In the genomic region with DNA sequence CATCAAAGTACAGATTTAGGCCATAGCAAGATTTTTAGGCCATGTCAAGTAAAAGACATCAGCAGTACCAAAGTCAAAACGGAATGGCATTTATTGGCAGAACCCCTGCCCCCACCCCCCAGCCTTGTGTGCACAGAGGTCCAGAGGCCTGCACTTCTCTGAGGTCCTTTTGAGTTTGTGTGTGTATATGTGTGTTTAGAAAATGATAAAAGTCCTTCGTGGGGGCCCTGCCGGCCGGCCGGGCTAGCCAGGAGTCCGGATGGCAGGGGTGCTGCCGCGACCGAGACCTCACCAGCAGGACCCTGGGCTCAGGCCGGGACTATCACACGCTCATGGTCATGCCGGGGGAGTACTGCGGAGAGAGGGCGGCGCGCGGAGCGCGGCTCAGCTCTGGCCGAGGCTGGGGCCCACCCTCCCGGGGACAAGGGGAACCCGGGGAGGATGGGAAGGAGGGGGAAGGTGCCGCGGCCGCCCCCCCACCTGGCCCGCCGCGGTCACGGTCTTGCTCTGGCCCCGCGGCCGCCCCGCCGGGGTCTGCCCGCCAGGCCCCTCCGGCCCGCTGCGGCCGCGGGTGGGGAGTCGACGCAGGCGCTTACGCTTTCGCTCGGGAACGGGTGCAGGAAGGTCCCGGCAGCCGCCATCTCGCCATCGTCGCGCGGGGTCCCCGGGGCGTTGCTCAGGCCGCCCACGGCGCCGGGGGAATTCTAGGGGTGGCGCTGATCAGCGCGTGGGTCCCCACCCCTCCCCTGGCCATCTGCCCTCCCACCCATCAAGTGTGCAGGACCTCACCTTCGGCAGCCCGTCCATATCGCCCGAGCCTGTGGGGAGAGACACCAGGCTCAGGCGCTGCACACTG, we compare ENCODE assay signal across 8 mouse cellular contexts. TPM values are rescaled to one million over a fixed set of nuclear protein-coding genes. Genes with fewer than 3 reads are reported as not detected.
DNase-seq lines count a peak whose midpoint lies in the region; ATAC-seq and TF ChIP-seq lines count a peak whose summit lies in the region.

No protein-coding gene starts in this region.

- H3K4me2 ChIP-seq in heart, embryonic 14.5 days (ENCODE audit: low read length): peak overlapping the region; percentile 91
- peak overlapping the region; percentile 70 for H3K4me2 ChIP-seq in hindbrain, embryonic 13.5 days
- H3K4me2 ChIP-seq in midbrain, embryonic 15.5 days: peak overlapping the region; percentile 59

- H3K9me3 ChIP-seq in heart, embryonic 14.5 days (ENCODE audit: control insufficient read depth, low read length): no peaks in the 10 kb centered on the region
- no peaks in the 10 kb centered on the region for H3K9me3 ChIP-seq in hindbrain, embryonic 13.5 days
- H3K9me3 ChIP-seq in midbrain, embryonic 15.5 days: no peaks in the 10 kb centered on the region

- H3K4me3 ChIP-seq in heart, embryonic 14.5 days (ENCODE audit: control insufficient read depth in 1 of 2, insufficient read depth in 1 of 2, low read depth in 1 of 2, low read length in 2 of 2): peak overlapping the region; percentile 54 to 56
- H3K4me3 ChIP-seq in cortical plate, adult 2 months (ENCODE audit: insufficient read depth, low read length): peak overlapping the region; percentile 3; the same call in 1 of the 2 replicates
- H3K4me3 ChIP-seq in hindbrain, embryonic 13.5 days: peak overlapping the region; percentile 41
- H3K4me3 ChIP-seq in midbrain, embryonic 15.5 days: peak overlapping the region; percentile 34

- TF ChIP-seq CTCF in cortical plate, adult 2 months (IDR thresholded peaks at IDR 0.05; ENCODE audit: extremely low read depth, insufficient read depth, low read length): no peak

- no peak for ATAC-seq in heart, embryonic 14.5 days (ENCODE audit: insufficient number of reproducible peaks, insufficient read depth, low FRiP score, low read depth)
- ATAC-seq in hindbrain, embryonic 13.5 days (ENCODE audit: low FRiP score): no peak
- no peak for ATAC-seq in midbrain, embryonic 15.5 days (replicated peaks)
- no peak for ATAC-seq in erythroblast, adult 5-6 weeks (replicated peaks; ENCODE audit: low FRiP score, poor library complexity, severe bottlenecking)

- peaks cover 33 to 62% of the 10 kb centered on the region in 2 experiments for H3K4me1 ChIP-seq in heart, embryonic 14.5 days (ENCODE audit: control insufficient read depth in 2 of 2, insufficient read depth in 2 of 2, low read length in 2 of 2)
- 0 out of 2 replicates have a peak, but pooled peaks cover 3% of the 10 kb centered on the region for H3K4me1 ChIP-seq in cortical plate, adult 2 months (ENCODE audit: control insufficient read depth, insufficient read depth, low read length)
- peaks cover 92% of the 10 kb centered on the region for H3K4me1 ChIP-seq in hindbrain, embryonic 13.5 days (replicated peaks)
- peaks cover 71% of the 10 kb centered on the region for H3K4me1 ChIP-seq in midbrain, embryonic 15.5 days

- H3K27me3 ChIP-seq in heart, embryonic 14.5 days (ENCODE audit: control insufficient read depth, insufficient read depth, low read length): no peaks in the 10 kb centered on the region
- peaks cover 15% of the 10 kb centered on the region for H3K27me3 ChIP-seq in hindbrain, embryonic 13.5 days
- H3K27me3 ChIP-seq in midbrain, embryonic 15.5 days (replicated peaks): no peaks in the 10 kb centered on the region

- H3K9ac ChIP-seq in heart, embryonic 14.5 days (ENCODE audit: low read length): peak overlapping the region; percentile 86
- H3K9ac ChIP-seq in hindbrain, embryonic 13.5 days: peak overlapping the region; percentile 80
- peak overlapping the region; percentile 43 for H3K9ac ChIP-seq in midbrain, embryonic 15.5 days

- TF ChIP-seq POLR2A in cortical plate, adult 2 months (IDR thresholded peaks at IDR 0.05; ENCODE audit: extremely low read depth, insufficient read depth, low read length): no peak

- 13% methylated on average over 60 of the region's 68 CpGs for WGBS in heart, embryonic 14.5 days
- WGBS in hindbrain, embryonic 13.5 days: 7% methylated on average over 67 of the region's 68 CpGs
- WGBS in midbrain, embryonic 15.5 days: 10% methylated on average over 59 of the region's 68 CpGs

- H3K27ac ChIP-seq in heart, embryonic 14.5 days (replicated peaks in 1 of 2; ENCODE audit: control insufficient read depth in 1 of 2, insufficient read depth in 1 of 2, low read depth in 2 of 2, low read length in 2 of 2): peak overlapping the region; percentile 9 to 29; a peak in 2 of 4 replicates
- no peak overlapping the region for H3K27ac ChIP-seq in cortical plate, adult 2 months (ENCODE audit: insufficient read depth, low read length)
- H3K27ac ChIP-seq in hindbrain, embryonic 13.5 days: peak overlapping the region; percentile 48
- H3K27ac ChIP-seq in midbrain, embryonic 15.5 days: peak overlapping the region; percentile 25; the same call in 1 of the 2 replicates

- no peak for DNase-seq in heart, adult 18-20 months
- no peak for DNase-seq in spleen, postnatal 36 days (ENCODE audit: low spot score in 2 of 2)
- no peak for DNase-seq in urinary bladder, postnatal 4 days (ENCODE audit: low spot score in 2 of 2)

- H3K36me3 ChIP-seq in heart, embryonic 14.5 days (ENCODE audit: control insufficient read depth, insufficient read depth, low read length): peaks cover 35% of the 10 kb centered on the region
- peaks cover 27% of the 10 kb centered on the region for H3K36me3 ChIP-seq in hindbrain, embryonic 13.5 days
- H3K36me3 ChIP-seq in midbrain, embryonic 15.5 days (replicated peaks): no peaks in the 10 kb centered on the region

RNA-seq across cellular contexts. Expression of a gene that starts 3.5 kb away (rescaled TPM):
- polyA plus RNA-seq in heart, embryonic 14.5 days (2014; fragmentation: Nextera tagmentation; extraction: Ambion mirVana): 59.5 and 69.8 TPM in 2 replicates
- total RNA-seq in heart, adult 18-20 months (2021): 10 to 100 TPM; 15.4 to 28.2 TPM
- 71.1 and 77.2 TPM in 2 replicates for polyA plus RNA-seq in cortical plate, adult 2 months (2012; rRNA removed)
- 121 and 125 TPM in 2 replicates for polyA plus RNA-seq in hindbrain, embryonic 13.5 days (2015; fragmentation: Nextera tagmentation; extraction: Ambion mirVana)
- 175 and 176 TPM in 2 replicates for polyA plus RNA-seq in midbrain, embryonic 15.5 days (2015; fragmentation: Nextera tagmentation; extraction: Ambion mirVana)
- 3.8 and 6.1 TPM in 2 replicates for total RNA-seq in erythroblast, adult 5-6 weeks (2015; ENCODE audit: low replicate concordance)
- total RNA-seq in erythroblast, adult 5-6 weeks (2017; ENCODE audit: low replicate concordance): 1.4 and 7.7 TPM in 2 replicates

RNA-seq across cellular contexts. Expression of a gene that starts 11.0 kb away (rescaled TPM):
- 83.7 and 85.8 TPM in 2 replicates for polyA plus RNA-seq in heart, embryonic 14.5 days (2014; fragmentation: Nextera tagmentation; extraction: Ambion mirVana)
- 10 to 100 TPM; 29.9 to 35.7 TPM for total RNA-seq in heart, adult 18-20 months (2021)
- polyA plus RNA-seq in cortical plate, adult 2 months (2012; rRNA removed): 241 and 249 TPM in 2 replicates
- polyA plus RNA-seq in hindbrain, embryonic 13.5 days (2015; fragmentation: Nextera tagmentation; extraction: Ambion mirVana): 122 and 132 TPM in 2 replicates
- 175 and 189 TPM in 2 replicates for polyA plus RNA-seq in midbrain, embryonic 15.5 days (2015; fragmentation: Nextera tagmentation; extraction: Ambion mirVana)
- 6.3 and 10.9 TPM in 2 replicates for total RNA-seq in erythroblast, adult 5-6 weeks (2015; ENCODE audit: low replicate concordance)
- total RNA-seq in erythroblast, adult 5-6 weeks (2017; ENCODE audit: low replicate concordance): 6.3 and 13.8 TPM in 2 replicates

RNA-seq across cellular contexts. Expression of a gene that starts 18.3 kb away (rescaled TPM):
- 1.3 and 3.2 TPM in 2 replicates for polyA plus RNA-seq in heart, embryonic 14.5 days (2014; fragmentation: Nextera tagmentation; extraction: Ambion mirVana)
- 1 to 10 TPM; 1.6 to 2.5 TPM for total RNA-seq in heart, adult 18-20 months (2021)
- polyA plus RNA-seq in cortical plate, adult 2 months (2012; rRNA removed): 1.0 and 1.4 TPM in 2 replicates
- 1.5 and 1.9 TPM in 2 replicates for polyA plus RNA-seq in hindbrain, embryonic 13.5 days (2015; fragmentation: Nextera tagmentation; extraction: Ambion mirVana)
- polyA plus RNA-seq in midbrain, embryonic 15.5 days (2015; fragmentation: Nextera tagmentation; extraction: Ambion mirVana): 1.2 and 1.6 TPM in 2 replicates
- 5.4 and 9.0 TPM in 2 replicates for total RNA-seq in erythroblast, adult 5-6 weeks (2015; ENCODE audit: low replicate concordance)
- 0.98 and 2.3 TPM in 2 replicates for total RNA-seq in erythroblast, adult 5-6 weeks (2017; ENCODE audit: low replicate concordance)

RNA-seq across cellular contexts. Expression of a gene that starts 34.6 kb away (rescaled TPM):
- 1.1 TPM in 2 replicates for polyA plus RNA-seq in heart, embryonic 14.5 days (2014; fragmentation: Nextera tagmentation; extraction: Ambion mirVana)
- 1 to 10 TPM; 1.4 to 2.0 TPM for total RNA-seq in heart, adult 18-20 months (2021)
- polyA plus RNA-seq in cortical plate, adult 2 months (2012; rRNA removed): 0.09 and 0.19 TPM in 2 replicates
- polyA plus RNA-seq in hindbrain, embryonic 13.5 days (2015; fragmentation: Nextera tagmentation; extraction: Ambion mirVana): 0.12 and 0.14 TPM in 2 replicates
- polyA plus RNA-seq in midbrain, embryonic 15.5 days (2015; fragmentation: Nextera tagmentation; extraction: Ambion mirVana): 0.13 and 0.19 TPM in 2 replicates
- total RNA-seq in erythroblast, adult 5-6 weeks (2015; ENCODE audit: low replicate concordance): not detected in 2 replicates
- total RNA-seq in erythroblast, adult 5-6 weeks (2017; ENCODE audit: low replicate concordance): 0.60 TPM in 1 of 2 replicates, not detected in the other

RNA-seq across cellular contexts. Expression of a gene that starts 58.4 kb away (rescaled TPM):
- polyA plus RNA-seq in heart, embryonic 14.5 days (2014; fragmentation: Nextera tagmentation; extraction: Ambion mirVana): 13.0 and 13.2 TPM in 2 replicates
- total RNA-seq in heart, adult 18-20 months (2021): 10 to 100 TPM; 10.9 to 12.0 TPM
- 23.8 and 23.9 TPM in 2 replicates for polyA plus RNA-seq in cortical plate, adult 2 months (2012; rRNA removed)
- 16.3 and 17.2 TPM in 2 replicates for polyA plus RNA-seq in hindbrain, embryonic 13.5 days (2015; fragmentation: Nextera tagmentation; extraction: Ambion mirVana)
- polyA plus RNA-seq in midbrain, embryonic 15.5 days (2015; fragmentation: Nextera tagmentation; extraction: Ambion mirVana): 18.6 and 19.9 TPM in 2 replicates
- 2.5 and 5.2 TPM in 2 replicates for total RNA-seq in erythroblast, adult 5-6 weeks (2015; ENCODE audit: low replicate concordance)
- total RNA-seq in erythroblast, adult 5-6 weeks (2017; ENCODE audit: low replicate concordance): 4.0 and 4.7 TPM in 2 replicates

Comparison
In these comparisons a context has a peak if more than half of its experiments do, and no peak if none do; other contexts are left out.
1. H3K4me3 ChIP-seq: peak in every context shown above with its lines; median percentile 55 in heart, embryonic 14.5 days; 41 in hindbrain, embryonic 13.5 days; 34 in midbrain, embryonic 15.5 days; 3 in cortical plate, adult 2 months.